Mouse (Mus musculus) hematopoietic stem cell, adult 5-6 weeks (primary cell): ENCODE data around the gene Asz1. TPM values are rescaled to one million over a fixed set of nuclear protein-coding genes. Genes with fewer than 3 reads are reported as not detected.
A peak's percentile ranks its signal among the peaks of the same experiment; 100 is the strongest.

Experiments used
- ATAC-seq, 2 experiments: fragments of 125-278 bp in 1 of 2; replicated peaks in 1 of 2; 2 replicates each; pipeline ENCODE4 v1.8.0; 2016 to 2017; ENCODE audit warnings: inconsistent platforms in 2 of 2, mild to moderate bottlenecking in 2 of 2, moderate number of reproducible peaks in 2 of 2, low read depth in 1 of 2, moderate TSS enrichment in 1 of 2; ENCODE audit not compliant: low FRiP score in 2 of 2, poor library complexity in 2 of 2, severe bottlenecking in 2 of 2, insufficient read depth in 1 of 2, low TSS enrichment in 1 of 2
- total RNA-seq: library from RNA; stranded (forward); fragments of 172-1452, 232-1000 nt; gene quantifications from 2 replicates; pipeline ENCODE4 v1.2.3, GENCODE M21; 2017

The Asz1 gene
- not detected in 2 replicates for total RNA-seq

GRCm38 (mm10) chr6:18108934-18109333, at the start of gene Asz1:
TSS of gene Asz1 (minus strand) at chr6:18109061.
- no peak for ATAC-seq

- ATAC-seq: peak in 1 of 2 experiments; percentile 32; a peak in 1 of 4 replicates
Measured at GRCm38 (mm10) chr6:18153031-18153430, 44.2 kb upstream of the Asz1 start.

GRCm38 (mm10) chr6:18135246-18135645, 26.4 kb upstream of the Asz1 start:
- no peak for ATAC-seq

GRCm38 (mm10) chr6:18128059-18128458, 19.2 kb upstream of the Asz1 start:
- no peak for ATAC-seq

GRCm38 (mm10) chr6:18127206-18127983, 18.5 kb upstream of the Asz1 start:
- ATAC-seq: no peak

GRCm38 (mm10) chr6:18096861-18097260, 12.0 kb downstream of the Asz1 start:
- ATAC-seq: no peak

GRCm38 (mm10) chr6:18089098-18089497, 19.8 kb downstream of the Asz1 start:
- ATAC-seq: no peak

- ATAC-seq: peak in 1 of 2 experiments; percentile 29; a peak in 1 of 4 replicates
Measured at GRCm38 (mm10) chr6:18087160-18087804, 21.6 kb downstream of the Asz1 start.

GRCm38 (mm10) chr6:18078615-18079014, 30.2 kb downstream of the Asz1 start:
- peak; percentile 53 to 67; a peak in 3 of 4 replicates for ATAC-seq

- no peak for ATAC-seq
Measured at GRCm38 (mm10) chr6:18076986-18077385, 31.9 kb downstream of the Asz1 start.

GRCm38 (mm10) chr6:18076577-18076976, 32.3 kb downstream of the Asz1 start:
- ATAC-seq: no peak

GRCm38 (mm10) chr6:18057899-18058298, 51.0 kb downstream of the Asz1 start:
- ATAC-seq: no peak

- no peak for ATAC-seq
Measured at GRCm38 (mm10) chr6:18051702-18052101, 57.2 kb downstream of the Asz1 start.

- ATAC-seq: no peak
Measured at GRCm38 (mm10) chr6:18044299-18044698, 64.6 kb downstream of the Asz1 start.

GRCm38 (mm10) chr6:18043172-18043571, 65.7 kb downstream of the Asz1 start:
- ATAC-seq: no peak

GRCm38 (mm10) chr6:18032271-18032670, 76.6 kb downstream of the Asz1 start:
- ATAC-seq: no peak

GRCm38 (mm10) chr6:18031509-18032010, 77.3 kb downstream of the Asz1 start:
- ATAC-seq: peak; percentile 59 to 63

- ATAC-seq: no peak
Measured at GRCm38 (mm10) chr6:18030868-18031508, 77.9 kb downstream of the Asz1 start.
